13 mouse cellular contexts compared by ENCODE assay signal in the genomic region with DNA sequence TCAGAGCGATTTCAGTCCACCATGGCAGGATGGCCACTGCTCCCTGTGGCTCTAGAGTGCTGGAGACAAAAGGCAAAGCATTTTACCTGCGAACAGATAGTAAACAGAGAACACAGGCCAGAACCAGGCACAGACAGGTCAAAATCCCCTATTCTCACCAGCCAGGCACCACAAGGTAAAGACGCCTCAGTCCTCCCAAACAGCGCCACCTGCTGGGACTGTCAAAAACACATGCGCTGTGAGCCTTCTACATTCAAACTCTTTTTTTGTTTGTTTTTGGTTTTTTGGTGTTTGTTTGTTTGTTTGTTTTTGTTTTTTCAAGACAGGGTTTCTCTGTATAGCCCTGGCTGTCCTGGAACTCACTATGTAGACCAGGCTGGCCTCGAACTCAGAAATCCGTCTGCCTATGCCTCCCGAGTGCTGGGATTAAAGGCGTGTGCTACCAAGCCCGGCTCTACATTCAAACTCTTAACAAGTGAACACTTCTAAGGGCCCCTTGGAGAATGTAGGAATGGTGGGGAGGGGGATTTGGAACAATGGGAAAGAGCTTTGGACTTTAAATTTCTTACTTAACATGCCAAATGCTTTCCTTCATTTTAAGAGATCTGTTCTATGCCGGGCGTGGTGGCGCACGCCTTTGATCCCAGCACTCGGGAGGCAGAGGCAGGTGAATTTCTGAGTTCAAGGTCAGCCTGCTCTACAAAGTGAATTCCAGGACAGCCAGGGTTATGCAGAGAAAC. TPM values are rescaled to one million over a fixed set of nuclear protein-coding genes. Genes with fewer than 3 reads are reported as not detected.
DNase-seq lines count a peak whose midpoint lies in the region; ATAC-seq lines count a peak whose summit lies in the region.
"Had no signal": no experiment of that assay in that cellular context is flagged by ENCODE, and none has a peak within 500 bp of the region (broad histone marks: within the 10 kb centered on the region; RNA-seq: fewer than 3 reads in every experiment).

No protein-coding gene starts in this region.

- no peak for ATAC-seq in CD4-positive, CD25-positive, alpha-beta regulatory T cell, adult 4 months
- ATAC-seq in liver, embryonic 11.5 days (replicated peaks; ENCODE audit: low FRiP score), result no peak
- ATAC-seq in monocyte, adult 5-6 weeks (replicated peaks; ENCODE audit: insufficient number of reproducible peaks, low FRiP score, low TSS enrichment, poor library complexity, severe bottlenecking), result no peak
- ATAC-seq: forebrain, embryonic 13.5 days had no signal

- H3K9me3 ChIP-seq in liver, embryonic 11.5 days (ENCODE audit: control insufficient read depth, low read length), result no peaks in the 10 kb centered on the region
- H3K9me3 ChIP-seq: forebrain, embryonic 13.5 days; lung, embryonic 15.5 days had no signal

- H3K27ac ChIP-seq in liver, embryonic 11.5 days (ENCODE audit: low read depth, low read length), result no peak overlapping the region
- H3K27ac ChIP-seq: forebrain, embryonic 13.5 days had no signal

- no peak overlapping the region for H3K4me3 ChIP-seq in liver, embryonic 11.5 days (ENCODE audit: low read depth, low read length)
- H3K4me3 ChIP-seq: forebrain, embryonic 13.5 days; lung, embryonic 15.5 days; myocyte had no signal

- WGBS in liver, embryonic 11.5 days, result 84% methylated on average over 15 of the region's 15 CpGs

- no peaks in the 10 kb centered on the region for H3K4me1 ChIP-seq in liver, embryonic 11.5 days (replicated peaks; ENCODE audit: control insufficient read depth, insufficient read depth, low read length)

- H3K27me3 ChIP-seq in liver, embryonic 11.5 days (replicated peaks; ENCODE audit: control insufficient read depth, insufficient read depth, low read length), result no peaks in the 10 kb centered on the region
- no peaks in the 10 kb centered on the region for H3K27me3 ChIP-seq in splenic B cell, adult 2 months (ENCODE audit: control insufficient read depth, insufficient read depth, low read length, poor library complexity, severe bottlenecking)
- H3K27me3 ChIP-seq: forebrain, embryonic 13.5 days; lung, embryonic 15.5 days had no signal

- DNase-seq in CD4-positive, CD25-positive, alpha-beta regulatory T cell, adult 2 months (ENCODE audit: low read depth, low spot score), result peak; percentile 42
- DNase-seq in liver (peak; percentile 38), ZHBTc4 (ENCODE audit: low read depth, low spot score) (peak; percentile 92)
- DNase-seq in liver, embryonic 11.5 days (ENCODE audit: low spot score), result no peak
- peak; percentile 42 for DNase-seq in splenic B cell, adult 2 months (ENCODE audit: low read depth, low spot score)
- DNase-seq in right cerebral cortex, postnatal 10 days (ENCODE audit: low spot score in 2 of 2), result no peak
- DNase-seq: right cerebral cortex, postnatal 4 days had no signal

- no peak overlapping the region for H3K4me2 ChIP-seq in liver, embryonic 11.5 days
- H3K4me2 ChIP-seq: forebrain, embryonic 13.5 days; heart, embryonic 11.5 days; lung, embryonic 15.5 days had no signal

- H3K9ac ChIP-seq in liver, embryonic 11.5 days (ENCODE audit: low read depth, low read length), result no peak overlapping the region
- H3K9ac ChIP-seq: forebrain, embryonic 13.5 days; lung, embryonic 15.5 days had no signal

- no peaks in the 10 kb centered on the region for H3K36me3 ChIP-seq in liver, embryonic 11.5 days (ENCODE audit: control insufficient read depth, insufficient read depth, low read length)
- no peaks in the 10 kb centered on the region for H3K36me3 ChIP-seq in splenic B cell, adult 2 months (ENCODE audit: control insufficient read depth, insufficient read depth, low read length, poor library complexity, severe bottlenecking)
- H3K36me3 ChIP-seq: lung, embryonic 15.5 days had no signal

RNA-seq across cellular contexts. Expression of a gene that starts 58.2 kb away (rescaled TPM):
- 1,000 to 10,000 TPM; 2,618 to 2,837 TPM for polyA plus RNA-seq in CD4-positive, CD25-positive, alpha-beta regulatory T cell, adult 4 months (2017; shearing (Covaris generic))
- 181 and 183 TPM in 2 replicates for polyA plus RNA-seq in liver, embryonic 11.5 days (2014; fragmentation: Nextera tagmentation; extraction: Ambion mirVana)
- total RNA-seq in monocyte, adult 5-6 weeks (2017), result 977 to 1,211 TPM (median 1,012 TPM) in 3 replicates

Comparison
In these comparisons a context has a peak if more than half of its experiments do, and no peak if none do; other contexts are left out.
1. DNase-seq: peak in CD4-positive, CD25-positive, alpha-beta regulatory T cell, adult 2 months (single experiment), liver (single experiment), ZHBTc4 (single experiment) and splenic B cell, adult 2 months (single experiment); none in liver, embryonic 11.5 days (single experiment) and right cerebral cortex, postnatal 10 days (0 of 2).
2. RNA of a gene that starts 58.2 kb away (polyA plus RNA-seq): 2,618 to 2,837 TPM in CD4-positive, CD25-positive, alpha-beta regulatory T cell, adult 4 months; 181 to 183 TPM in liver, embryonic 11.5 days; every median in the first group is over 10 times any median in the second.